Mouse (Mus musculus): Measurements from ENCODE around the gene Ascl2.

The Ascl2 gene

DNA sequence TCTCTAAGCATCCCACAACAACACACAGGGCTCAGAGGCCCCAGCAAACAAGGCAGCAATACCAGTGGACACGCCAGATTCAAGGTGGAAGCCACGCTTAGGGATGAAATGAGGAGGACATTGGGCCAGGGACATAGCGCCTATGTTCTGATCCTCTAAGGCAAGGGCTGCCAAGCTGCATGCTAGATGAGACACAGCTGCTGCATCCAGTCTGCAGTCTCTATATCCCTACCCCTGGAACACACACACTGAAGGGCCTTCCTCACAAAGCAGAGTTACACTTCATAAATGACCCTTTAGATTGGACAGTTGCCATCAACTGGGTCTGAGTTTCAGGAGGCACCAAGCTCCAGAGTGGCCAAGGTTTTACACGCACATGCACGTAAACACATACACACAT lies 51.4 kb downstream of the Ascl2 start:
- no peak for DNase-seq (ENCODE audit: low read depth, low spot score)

All from retina, postnatal 7 days (tissue).